Mouse (Mus musculus) cerebellum, postnatal 14 days (tissue): ENCODE data around the gene Sgms1.
"Not testable (repeated sequence)": the region's sequence is repeated elsewhere in the genome, so short reads cannot be mapped to it uniquely, and the experiment has no call there.

ENCODE experiments used
- DNase-seq, 2 experiments: peaks; one replicate each; pipeline ENCODE4 v3.0.0; 2021; ENCODE audit warnings: mixed read lengths in 2 of 2

Gene Sgms1

DNA sequence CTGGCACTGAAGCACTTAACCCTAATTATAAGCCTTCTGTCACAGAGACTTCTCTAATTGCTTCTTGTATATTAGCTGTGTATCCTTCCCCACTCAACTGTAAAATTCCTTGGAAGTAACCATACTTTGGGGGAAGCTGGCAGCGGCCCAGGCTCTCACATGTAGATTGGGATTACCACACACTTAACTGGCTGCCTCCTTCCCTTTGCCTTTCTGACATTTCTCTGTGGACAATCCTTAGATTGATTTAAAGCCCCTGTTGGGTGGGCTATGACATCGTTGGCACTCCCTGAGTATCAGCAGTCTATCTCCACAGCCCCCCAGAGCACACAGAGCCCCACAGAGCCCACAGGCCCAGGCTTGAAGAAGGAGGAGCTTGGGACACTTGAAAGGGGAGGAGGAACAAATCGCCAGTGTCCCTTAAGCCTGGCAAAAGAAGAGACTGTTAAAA is 8.0 kb downstream of the Sgms1 start:
- DNase-seq: peak; percentile 35 to 55

DNA sequence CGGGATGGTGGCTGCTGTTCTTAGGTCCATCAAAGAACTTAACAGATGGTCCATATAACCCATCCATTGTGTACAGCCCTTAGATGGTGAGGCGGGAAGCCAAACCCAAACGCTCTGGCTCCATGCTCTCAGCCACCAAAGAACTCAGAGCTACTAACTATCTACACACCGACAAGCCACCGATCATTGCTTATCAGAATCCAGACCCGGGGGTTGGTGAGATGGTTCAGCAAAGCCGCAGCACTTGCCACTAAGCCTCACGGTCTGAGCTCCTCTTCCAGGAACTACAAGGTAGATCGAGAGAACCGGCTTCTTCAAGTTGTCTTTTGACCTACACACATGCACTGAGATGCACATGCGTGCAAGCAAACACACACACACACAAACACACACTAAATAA is 8.8 kb downstream of the Sgms1 start:
- no peak for DNase-seq

DNA sequence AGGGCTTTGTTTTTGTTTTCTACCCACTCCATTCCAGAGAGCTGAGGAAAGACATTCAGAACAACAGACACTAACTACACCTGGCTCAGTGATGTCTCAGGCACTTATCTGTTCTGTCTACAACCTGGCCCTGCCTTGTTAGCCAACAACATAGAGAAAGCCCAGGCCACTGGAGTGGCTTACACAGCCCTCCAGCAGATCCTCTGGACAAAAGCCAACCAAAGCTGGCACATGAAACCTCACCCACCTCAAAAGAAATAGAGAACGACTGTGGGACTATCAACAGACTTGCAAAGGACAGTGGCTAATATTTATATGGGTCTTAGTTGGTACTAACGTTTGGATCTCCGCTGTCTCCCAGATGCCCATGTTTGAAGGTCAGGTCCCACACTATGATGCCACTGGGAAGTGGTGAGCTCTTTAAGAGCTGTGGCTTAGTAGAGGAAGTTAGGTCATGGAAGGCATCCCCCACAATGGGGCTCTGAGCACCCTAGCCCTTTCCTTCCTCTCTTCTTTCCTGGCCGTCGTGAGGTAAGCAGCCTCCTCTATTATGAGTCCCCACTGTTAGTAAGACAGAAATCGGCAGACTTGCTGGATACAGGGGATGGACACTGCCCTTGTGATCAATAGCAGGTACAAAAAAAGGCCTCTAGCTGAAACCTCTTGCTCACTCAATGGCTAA is 10.1 kb downstream of the Sgms1 start:
- DNase-seq: peak; percentile 37 to 41

DNA sequence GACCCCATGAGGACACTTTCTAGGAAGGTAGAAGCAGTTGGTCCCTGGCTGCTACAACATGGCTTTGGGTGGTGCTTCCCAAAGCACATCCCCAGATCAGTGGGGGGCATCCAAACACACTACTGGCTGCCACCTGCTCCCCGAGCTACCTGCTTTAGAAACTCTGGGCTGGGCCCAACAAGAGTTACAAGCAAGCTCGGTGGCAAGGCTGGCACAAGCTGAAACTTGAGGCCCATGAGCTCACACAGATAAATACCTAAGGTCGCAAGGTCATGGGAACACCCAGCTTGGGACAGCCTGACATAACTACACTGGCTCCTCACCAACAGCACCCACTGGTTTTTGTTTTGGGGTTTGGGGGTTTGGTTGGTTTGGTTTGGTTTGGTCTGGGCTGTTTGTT is 10.9 kb downstream of the Sgms1 start:
- DNase-seq: no peak

DNA sequence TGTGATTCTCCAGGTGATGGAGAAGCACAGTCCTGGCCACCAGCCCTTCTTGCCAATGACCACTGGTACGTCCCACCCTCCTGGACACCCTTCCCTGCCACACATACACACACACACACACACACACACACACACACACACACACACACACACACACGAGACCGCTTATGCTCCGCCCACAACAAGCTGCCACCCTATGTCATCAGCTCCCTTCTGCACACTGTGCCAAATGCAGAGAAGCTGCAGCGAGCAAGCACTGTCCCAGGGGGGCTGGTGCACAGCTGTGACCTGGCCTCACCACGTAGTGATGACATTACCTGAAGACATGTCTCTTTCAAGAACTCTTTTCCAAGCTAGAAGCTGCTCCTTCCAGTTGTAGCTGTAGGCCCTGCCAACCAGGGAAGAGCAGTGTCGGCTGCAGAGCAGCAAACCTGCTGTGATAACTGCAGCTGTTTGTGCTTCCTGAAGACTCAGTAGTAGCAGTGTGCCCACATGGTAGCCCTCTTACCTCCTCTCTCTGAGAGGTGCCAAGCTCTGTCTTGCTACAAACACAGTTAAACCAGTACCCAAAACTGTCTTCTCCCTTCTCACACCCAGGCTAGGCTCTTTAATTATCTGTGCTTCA is 11.7 kb downstream of the Sgms1 start:
- DNase-seq: peak; percentile 31 to 63

DNA sequence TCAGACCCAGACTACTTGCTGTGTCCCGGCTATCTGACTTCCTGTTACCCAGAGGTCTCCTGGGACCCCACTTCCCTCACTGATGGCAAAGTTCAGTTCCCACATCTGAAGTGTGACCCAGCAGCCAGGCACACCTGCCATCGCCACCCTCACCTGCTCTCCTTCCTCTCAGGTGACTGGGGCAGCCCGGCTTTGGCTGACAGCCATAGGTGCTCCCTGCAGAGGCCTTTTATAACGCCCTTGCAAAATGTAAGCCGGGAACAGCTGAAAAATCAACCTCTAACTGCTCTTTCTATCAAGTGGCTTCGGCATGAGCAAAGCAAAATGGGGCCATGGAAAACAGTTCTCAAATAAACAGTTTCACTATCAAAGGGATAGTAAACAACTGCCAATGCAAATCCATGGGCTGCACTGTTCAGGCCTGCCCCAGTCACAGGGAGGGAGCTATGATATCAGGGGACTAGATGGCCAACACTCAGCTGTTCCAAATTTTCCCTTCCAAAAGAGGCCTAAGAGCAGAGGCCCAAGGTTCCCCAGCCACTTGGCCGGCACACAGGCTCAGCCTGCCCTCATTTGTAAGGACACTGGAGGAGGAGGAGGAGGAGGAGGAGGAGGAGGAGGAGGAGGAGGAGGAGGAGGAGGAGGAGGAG is 12.5 kb downstream of the Sgms1 start:
- DNase-seq: peak; percentile 27

DNA sequence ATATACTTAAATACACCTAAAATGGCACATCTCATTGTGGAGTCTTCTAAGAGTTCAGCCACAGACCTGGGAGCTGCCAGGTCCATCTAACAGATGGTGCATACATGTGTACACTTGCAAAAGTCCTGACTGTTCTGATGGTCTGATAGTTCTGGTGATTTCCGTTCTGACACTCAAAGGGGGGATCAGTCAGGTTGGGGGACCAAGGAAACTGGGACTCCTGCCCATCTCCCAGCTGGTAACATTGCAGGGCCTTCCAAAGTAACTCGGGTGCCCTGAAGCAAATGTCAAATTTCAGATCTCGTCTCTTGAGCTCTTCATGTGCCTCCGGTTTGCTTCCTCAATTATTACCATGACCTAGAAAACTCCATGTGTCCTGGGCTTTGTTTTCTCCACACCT is 13.5 kb downstream of the Sgms1 start:
- peak; percentile 40 for DNase-seq

DNA sequence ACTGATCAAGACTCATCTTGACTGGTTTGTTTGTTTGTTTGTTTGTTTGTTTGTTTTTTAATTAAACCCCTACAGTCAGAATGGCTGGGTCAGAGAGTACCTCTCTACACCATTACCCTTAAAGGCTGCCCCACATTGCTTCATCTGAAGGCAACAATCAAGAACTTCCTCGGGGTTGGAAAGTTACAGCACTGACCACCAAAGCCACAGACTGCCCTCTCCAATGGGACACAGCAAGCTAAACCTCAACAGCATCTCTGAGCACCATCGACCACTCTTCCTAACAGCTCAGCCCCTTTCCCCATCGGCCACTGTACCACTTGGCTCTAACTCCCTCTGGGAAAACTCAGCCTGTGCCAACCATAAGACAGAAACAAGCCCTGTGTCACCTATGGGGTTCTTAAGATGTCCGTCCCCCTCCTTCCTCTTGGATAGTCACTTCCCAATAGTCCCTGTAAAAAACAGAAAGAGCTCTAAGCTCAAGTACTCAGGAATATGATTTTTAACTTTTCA is 14.0 kb downstream of the Sgms1 start:
- no peak for DNase-seq

DNA sequence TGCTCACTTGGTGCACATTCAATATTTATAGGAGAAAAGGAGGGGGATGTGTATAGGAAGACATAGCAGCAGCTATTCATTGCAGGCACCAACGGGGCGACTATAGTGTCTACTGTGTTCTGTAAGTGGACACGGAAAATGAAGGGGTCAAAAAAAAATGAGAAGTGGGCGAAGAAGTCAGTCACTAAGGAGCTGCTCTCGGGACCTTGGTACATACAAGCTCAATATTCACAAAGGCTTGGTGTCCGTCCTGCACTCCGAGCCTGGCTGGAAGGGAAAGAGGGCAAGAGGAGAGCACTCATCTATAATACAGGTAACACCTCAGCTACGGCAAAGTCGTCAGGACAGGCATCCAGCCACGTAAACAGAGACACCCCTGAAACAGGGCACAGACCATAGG is 14.8 kb downstream of the Sgms1 start:
- no peak for DNase-seq

DNA sequence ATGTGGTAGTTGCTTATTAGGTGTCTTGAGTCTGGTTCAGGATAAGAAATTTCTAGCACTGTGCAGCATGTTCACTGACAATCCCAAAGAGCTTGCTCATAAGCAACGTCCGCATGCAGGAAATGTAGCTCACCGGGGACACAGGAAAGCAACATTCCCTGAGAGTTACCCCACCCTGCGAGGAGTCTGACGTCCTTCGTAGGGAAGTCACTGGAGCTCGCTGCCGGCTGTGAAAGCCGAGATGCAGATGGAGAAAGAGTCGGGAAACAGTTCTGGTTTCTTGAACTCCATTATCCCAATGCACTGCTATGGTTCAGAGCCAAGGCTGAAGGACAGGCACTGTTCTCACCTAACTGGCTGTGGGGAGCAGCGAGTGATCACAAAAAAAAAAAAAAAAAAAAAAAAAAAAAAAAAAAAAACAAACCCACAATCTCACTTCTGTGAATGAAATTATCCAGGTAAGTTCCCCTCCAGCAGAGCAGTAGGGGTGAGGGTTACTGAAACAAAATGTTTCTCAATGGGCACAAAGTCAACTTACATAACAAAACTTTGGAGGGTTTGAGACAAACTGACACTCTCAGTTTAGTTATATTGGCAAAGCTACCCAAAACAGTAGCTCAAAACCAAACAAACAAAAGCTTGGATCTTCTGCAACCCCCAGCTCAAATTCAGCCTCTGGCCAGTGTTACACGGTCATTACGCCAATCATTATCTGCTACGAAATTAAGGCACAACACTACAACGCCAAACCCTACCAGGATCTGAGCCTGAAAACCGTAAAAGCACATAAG is 15.5 kb downstream of the Sgms1 start:
- no peak for DNase-seq

DNA sequence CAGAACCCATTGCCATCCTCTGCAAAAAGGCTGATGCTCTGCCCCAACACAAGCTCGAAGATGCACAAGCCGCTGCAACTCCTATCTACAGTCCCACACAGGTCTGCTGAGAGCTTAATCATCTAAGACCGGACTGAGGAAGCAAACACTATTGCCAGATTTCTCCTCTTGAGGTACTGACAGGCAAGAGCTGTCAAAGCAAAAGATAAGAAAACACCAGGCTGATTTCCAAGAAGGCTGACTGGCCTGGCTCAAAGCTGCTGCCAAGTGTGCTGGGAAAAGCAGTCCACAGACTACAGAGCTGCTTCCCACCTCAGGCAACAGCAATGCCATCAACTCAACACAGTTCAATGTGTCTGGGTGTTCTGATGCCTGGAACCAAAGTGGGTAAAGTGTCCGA is 17.1 kb downstream of the Sgms1 start:
- peak in 1 of 2 experiments; percentile 25 for DNase-seq

DNA sequence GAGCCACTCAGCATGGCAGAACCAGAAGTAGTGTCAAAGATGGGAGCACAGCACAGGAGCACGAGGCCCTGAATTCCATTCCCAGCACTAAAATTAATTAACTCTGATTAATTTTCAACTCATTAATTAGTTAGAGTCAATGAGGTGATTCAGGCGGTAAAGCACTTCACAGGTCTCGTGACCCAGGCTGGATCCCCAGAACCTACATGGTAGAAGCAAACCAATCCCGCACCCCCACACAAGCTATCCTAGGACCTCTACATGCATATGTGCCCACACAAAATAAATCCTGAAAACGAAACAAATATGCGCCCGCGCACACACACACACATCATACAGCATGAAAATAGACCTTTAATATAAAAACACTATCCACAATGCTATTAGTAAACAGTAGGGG is 22.2 kb downstream of the Sgms1 start:
- no peak for DNase-seq

DNA sequence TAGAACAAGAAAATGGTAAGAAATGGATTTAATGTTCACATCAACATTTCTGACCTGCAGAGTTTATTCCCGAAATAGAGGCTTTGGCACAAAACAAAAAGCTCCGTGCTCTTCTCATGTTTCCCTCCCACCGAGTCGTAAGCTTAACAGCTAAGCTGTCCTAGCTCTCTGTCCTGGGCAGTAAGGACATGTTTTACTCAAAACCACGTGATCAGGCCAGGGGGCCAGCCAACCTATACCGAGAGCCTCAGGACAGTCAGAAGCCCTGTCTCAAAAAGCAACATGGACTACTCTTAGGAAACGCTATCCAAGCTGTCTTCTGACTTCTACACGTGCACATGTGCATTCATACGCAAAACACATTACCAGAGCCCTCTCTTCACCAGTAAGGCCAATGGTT is 23.1 kb downstream of the Sgms1 start:
- DNase-seq: no peak

DNA sequence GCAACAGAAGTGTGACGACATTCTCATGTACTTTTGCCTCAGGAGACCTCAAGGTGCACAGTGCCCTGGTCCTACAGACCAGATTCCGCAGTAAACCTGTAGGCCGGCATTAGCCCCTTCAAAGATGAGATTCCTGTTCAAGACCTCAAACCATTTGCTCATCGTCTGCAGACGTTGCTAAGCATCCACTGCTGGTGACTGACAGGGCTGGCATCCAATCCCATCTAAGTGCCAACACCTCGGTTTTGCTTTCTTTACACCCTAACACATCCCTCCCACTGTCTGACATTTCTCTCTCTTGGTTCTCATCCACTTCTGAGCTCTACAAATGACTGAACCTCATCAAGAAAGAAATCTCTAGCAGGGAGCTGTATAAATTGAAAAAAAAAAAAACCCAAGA is 24.4 kb downstream of the Sgms1 start:
- DNase-seq: peak in 1 of 2 experiments; percentile 50

DNA sequence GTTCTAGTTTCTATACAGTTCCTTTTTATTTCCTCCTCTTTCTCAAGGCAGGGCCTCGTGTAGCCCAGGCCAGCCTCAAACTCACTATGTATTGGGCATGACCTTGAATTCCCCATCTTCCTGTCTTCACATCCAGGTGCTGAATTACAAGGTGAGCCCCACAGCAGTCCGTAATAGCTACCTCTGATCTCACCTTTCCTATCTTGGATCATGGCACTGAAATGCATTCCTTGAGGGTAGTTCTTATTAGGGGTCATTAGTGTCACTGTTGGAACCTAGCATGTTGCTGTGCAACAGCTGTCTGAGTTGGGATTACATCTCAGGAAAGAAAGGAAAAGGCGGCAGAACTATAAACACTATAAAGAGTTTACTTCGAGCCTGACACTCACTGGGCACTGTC is 25.9 kb downstream of the Sgms1 start:
- DNase-seq: no peak

DNA sequence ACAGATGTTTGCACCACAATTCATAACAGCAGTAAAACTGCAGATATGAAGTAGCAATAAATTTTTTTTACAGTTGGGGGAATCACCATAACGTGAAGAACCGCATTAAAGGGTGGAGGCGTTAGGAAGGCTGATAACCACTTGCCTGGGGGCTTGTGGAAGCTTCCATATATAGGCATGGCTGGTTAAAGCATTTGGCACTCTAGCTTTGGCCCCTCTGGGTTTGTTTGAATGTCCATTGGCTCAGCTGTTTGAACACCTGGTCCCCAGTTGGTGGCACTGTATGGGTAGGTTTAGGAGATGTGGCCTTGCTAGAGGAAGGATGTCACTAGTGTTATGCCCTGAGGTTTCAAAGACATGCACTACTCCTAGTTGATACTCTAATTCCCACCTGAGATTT is 27.0 kb downstream of the Sgms1 start:
- DNase-seq: no peak

DNA sequence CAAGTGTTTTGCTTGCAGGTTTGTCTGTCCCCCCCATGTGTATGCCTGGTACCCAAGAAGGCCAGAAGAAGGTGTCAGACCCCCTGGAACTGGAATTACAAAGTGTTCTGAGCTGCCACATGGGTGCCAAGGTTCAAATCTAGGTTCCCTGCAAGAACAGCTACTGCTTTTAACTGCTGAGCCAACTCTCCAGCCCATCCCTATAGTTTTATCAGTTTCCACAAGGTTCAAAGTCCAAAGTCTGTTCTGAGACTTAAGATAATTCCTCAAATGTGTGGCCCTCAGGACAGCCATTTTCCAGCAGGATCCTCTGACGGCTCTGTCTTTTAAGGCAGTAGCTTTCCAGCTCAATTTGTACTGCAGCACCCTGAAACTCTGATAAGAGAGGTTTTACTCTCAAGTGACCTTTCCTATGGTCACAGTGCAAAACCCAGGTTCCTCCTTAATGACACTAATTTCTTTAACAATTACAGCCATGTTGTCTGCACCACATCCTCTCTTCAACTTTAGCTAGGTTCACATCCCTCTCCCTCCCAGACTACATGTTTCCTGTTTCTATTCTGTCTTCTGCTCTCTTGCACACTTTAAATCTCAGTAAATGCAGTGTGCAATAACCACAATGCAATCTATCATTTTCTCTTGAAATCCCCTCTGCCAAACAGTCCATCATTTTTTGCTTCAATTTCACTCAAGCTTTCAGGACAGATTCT is 28.4 kb downstream of the Sgms1 start:
- no peak for DNase-seq

DNA sequence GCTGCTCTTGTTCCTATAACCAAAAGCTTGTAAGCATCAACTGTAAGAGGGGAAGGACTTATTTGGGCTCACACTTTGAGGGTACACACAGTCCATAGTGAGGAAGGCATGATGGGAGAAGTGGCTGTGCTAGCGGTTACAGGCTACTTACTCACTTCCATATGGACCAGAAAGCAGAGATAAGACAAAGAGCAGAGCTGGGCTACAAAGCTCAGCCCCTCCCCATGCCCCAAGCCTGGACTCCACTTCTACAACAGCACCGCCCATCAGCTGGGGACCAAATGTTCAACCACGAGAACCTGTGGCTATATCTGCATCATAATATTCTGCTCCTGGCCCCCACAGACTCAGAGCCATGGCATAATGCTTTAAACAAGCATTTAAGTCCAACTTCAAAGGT is 29.0 kb downstream of the Sgms1 start:
- no peak for DNase-seq

DNA sequence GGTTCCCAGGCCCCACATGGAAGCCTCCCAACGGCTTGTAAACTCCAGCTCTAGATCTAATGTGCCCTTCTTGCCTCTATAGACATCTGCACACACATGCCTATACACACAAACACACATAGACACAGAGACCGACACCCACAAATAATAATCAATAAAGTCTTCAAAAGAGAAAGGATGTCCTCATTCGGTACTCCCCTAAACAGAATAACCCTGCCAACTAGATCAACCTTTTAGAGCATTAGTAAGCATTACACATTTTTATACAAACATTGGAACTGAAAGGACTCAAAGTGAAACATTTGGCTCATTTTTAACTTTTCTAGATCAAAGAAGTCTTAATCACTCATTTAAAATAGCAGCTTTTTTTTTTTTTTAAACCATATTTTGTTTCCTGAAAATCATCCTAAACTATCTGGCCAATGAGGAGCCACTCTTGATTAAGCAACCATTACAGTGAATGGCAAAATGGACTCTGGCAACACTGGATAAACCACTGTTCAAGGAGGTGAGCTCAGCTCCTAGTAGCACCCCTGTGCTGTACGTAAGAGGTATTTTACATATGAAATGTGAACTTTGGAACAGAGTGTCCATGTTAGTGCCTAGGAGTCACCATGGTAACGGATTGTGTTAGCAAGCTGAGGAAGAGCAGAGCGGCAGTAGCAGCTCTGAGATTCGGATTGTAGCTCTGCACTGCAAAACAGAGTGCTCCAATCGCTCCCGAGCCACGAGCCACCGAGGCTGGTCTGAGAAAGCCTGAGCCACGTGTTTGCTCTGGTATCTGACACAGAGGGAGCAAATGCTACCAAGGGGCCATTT is 30.6 kb downstream of the Sgms1 start:
- DNase-seq: no peak

DNA sequence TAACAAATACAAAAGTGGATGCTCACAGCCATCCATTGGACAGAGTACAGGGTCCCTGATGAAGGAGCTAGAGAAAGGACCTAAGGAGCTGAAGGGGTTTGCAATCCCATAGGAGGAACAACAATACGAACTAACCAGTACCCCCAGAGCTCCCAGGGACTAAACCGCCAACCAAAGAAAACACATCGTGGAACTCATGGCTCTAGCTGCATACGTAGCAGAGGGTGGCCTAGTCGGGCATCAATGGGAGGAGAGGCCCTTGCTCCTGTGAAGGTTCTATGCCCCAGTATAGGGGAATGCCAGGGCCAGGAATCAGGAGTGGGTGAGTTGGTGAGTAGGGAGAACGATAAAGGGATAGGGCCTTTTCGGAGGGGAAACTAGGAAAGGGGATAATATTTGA is 31.5 kb downstream of the Sgms1 start:
- DNase-seq: not testable (repeated sequence)

DNA sequence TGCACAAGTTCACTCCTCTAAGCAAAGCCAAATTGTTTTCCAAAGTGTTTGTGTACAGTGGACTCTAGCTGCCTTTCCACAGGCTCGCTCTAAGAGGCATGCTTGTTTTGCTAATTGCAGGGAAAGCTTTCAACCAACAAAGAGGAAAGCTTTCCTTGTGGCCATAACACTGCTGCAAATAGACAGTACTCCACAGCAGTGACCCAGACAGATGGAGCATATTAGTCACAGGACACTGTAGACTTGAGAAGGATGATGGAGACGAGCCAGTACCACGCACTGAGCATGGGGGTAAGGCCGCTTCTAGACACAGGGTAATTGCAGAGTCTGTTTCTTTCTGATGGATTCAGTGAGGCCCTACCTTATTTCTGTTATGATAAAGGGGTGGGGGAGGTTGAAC is 33.3 kb downstream of the Sgms1 start:
- peak; percentile 56 to 68 for DNase-seq

DNA sequence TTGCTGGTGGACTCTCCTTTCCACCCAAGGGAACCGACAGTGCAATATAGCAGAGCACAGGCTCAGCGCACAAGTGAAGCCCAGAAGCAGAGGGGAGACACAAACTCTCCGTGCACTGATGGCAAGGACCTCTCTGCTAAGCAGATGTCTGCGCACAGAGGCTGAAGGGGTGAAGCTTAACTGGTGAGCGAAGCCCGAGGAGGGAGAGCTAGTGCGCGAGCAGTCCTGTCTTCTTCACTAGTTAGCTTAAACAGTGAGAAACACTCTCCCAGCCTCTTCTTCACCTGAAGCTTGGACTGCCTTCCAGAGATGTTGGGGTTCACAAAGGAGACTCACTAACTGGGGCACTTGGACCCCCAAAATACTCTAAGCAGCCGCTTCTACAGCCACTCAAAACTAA is 36.1 kb downstream of the Sgms1 start:
- DNase-seq: no peak
